Mouse (Mus musculus): ENCODE measurements at regions not wholly inside any gene's neighbourhood (a gene's known extent, or its start where the extent isn't known, plus 50 kb on each side); places are given as distances from the start of the nearest gene placed in this dataset.

GRCm38 (mm10) chr13:35079685-35080084, 52.8 kb upstream of the Eci2 start:
- Histone ChIP-seq H3K4me3 (no peak overlapping the region), H3K27me3 (replicated peaks) (no peaks in the 10 kb centered on the region), H3K4me2 (replicated peaks) (no peak overlapping the region), H3K4me1 (no peaks in the 10 kb centered on the region), H3K9ac (no peak overlapping the region), H3K27ac (no peak overlapping the region), H3K36me3 (no peaks in the 10 kb centered on the region), H3K9me3 (no peaks in the 10 kb centered on the region)
- WGBS, result 70% methylated on average over 2 of the region's 2 CpGs
- no peak for ATAC-seq (ENCODE audit: low FRiP score, low read depth)

- Histone ChIP-seq H3K4me1 (no peaks in the 10 kb centered on the region), H3K27ac (no peak overlapping the region), H3K27me3 (replicated peaks) (no peaks in the 10 kb centered on the region), H3K9ac (no peak overlapping the region), H3K9me3 (no peaks in the 10 kb centered on the region), H3K4me2 (replicated peaks) (no peak overlapping the region), H3K36me3 (no peaks in the 10 kb centered on the region), H3K4me3 (no peak overlapping the region)
- WGBS, result 78% methylated on average over 3 of the region's 3 CpGs
- ATAC-seq (ENCODE audit: low FRiP score, low read depth), result no peak
Observed at GRCm38 (mm10) chr13:35085386-35085785, 58.5 kb upstream of the Eci2 start.

GRCm38 (mm10) chr13:35087246-35088040, 60.5 kb upstream of the Eci2 start:
- no peak for ATAC-seq (ENCODE audit: low FRiP score, low read depth)
- H3K27ac ChIP-seq, result no peak overlapping the region
- H3K4me3 ChIP-seq, result no peak overlapping the region
- WGBS, result 80% methylated on average over 6 of the region's 6 CpGs
- no peaks in the 10 kb centered on the region for H3K4me1 ChIP-seq
- no peak overlapping the region for H3K9ac ChIP-seq
- no peaks in the 10 kb centered on the region for H3K36me3 ChIP-seq
- no peaks in the 10 kb centered on the region for H3K27me3 ChIP-seq (replicated peaks)
- H3K9me3 ChIP-seq, result no peaks in the 10 kb centered on the region
- no peak overlapping the region for H3K4me2 ChIP-seq (replicated peaks)

- Histone ChIP-seq H3K9me3 (no peaks in the 10 kb centered on the region), H3K27me3 (replicated peaks) (no peaks in the 10 kb centered on the region), H3K4me3 (no peak overlapping the region), H3K36me3 (no peaks in the 10 kb centered on the region), H3K4me2 (replicated peaks) (no peak overlapping the region), H3K4me1 (no peaks in the 10 kb centered on the region), H3K27ac (no peak overlapping the region), H3K9ac (no peak overlapping the region)
- no peak for ATAC-seq (ENCODE audit: low FRiP score, low read depth)
- WGBS, result 91% methylated on average over 3 of the region's 3 CpGs
Observed at GRCm38 (mm10) chr13:35091155-35091554, 64.3 kb upstream of the Eci2 start.

- no peaks in the 10 kb centered on the region for H3K4me1 ChIP-seq
- no peaks in the 10 kb centered on the region for H3K36me3 ChIP-seq
- H3K9ac ChIP-seq, result no peak overlapping the region
- 37% methylated on average over 1 of the region's 1 CpGs for WGBS
- no peaks in the 10 kb centered on the region for H3K27me3 ChIP-seq (replicated peaks)
- no peak overlapping the region for H3K4me2 ChIP-seq (replicated peaks)
- H3K27ac ChIP-seq, result no peak overlapping the region
- H3K9me3 ChIP-seq, result no peaks in the 10 kb centered on the region
- ATAC-seq (ENCODE audit: low FRiP score, low read depth), result no peak
- no peak overlapping the region for H3K4me3 ChIP-seq
Observed at GRCm38 (mm10) chr13:35119782-35120181, 92.9 kb upstream of the Eci2 start.

GRCm38 (mm10) chr13:35129475-35129874, 102.6 kb upstream of the Eci2 start:
- no peak overlapping the region for H3K27ac ChIP-seq
- no peaks in the 10 kb centered on the region for H3K27me3 ChIP-seq (replicated peaks)
- H3K4me3 ChIP-seq, result no peak overlapping the region
- no peaks in the 10 kb centered on the region for H3K4me1 ChIP-seq
- H3K4me2 ChIP-seq (replicated peaks), result no peak overlapping the region
- H3K9me3 ChIP-seq, result no peaks in the 10 kb centered on the region
- no peak overlapping the region for H3K9ac ChIP-seq
- 57% methylated on average over 2 of the region's 2 CpGs for WGBS
- H3K36me3 ChIP-seq, result no peaks in the 10 kb centered on the region
- no peak for ATAC-seq (ENCODE audit: low FRiP score, low read depth)

- no peak overlapping the region for H3K4me2 ChIP-seq (replicated peaks)
- ATAC-seq (ENCODE audit: low FRiP score, low read depth), result no peak
- no peak overlapping the region for H3K27ac ChIP-seq
- H3K4me3 ChIP-seq, result no peak overlapping the region
- 78% methylated on average over 8 of the region's 8 CpGs for WGBS
- no peaks in the 10 kb centered on the region for H3K27me3 ChIP-seq (replicated peaks)
- no peaks in the 10 kb centered on the region for H3K9me3 ChIP-seq
- H3K36me3 ChIP-seq, result no peaks in the 10 kb centered on the region
- H3K9ac ChIP-seq, result no peak overlapping the region
- no peaks in the 10 kb centered on the region for H3K4me1 ChIP-seq
Observed at GRCm38 (mm10) chr13:35131272-35132185, 104.6 kb upstream of the Eci2 start.

- Histone ChIP-seq H3K4me1 (no peaks in the 10 kb centered on the region), H3K27ac (no peak overlapping the region), H3K4me2 (replicated peaks) (no peak overlapping the region), H3K9me3 (no peaks in the 10 kb centered on the region), H3K9ac (no peak overlapping the region), H3K27me3 (replicated peaks) (no peaks in the 10 kb centered on the region), H3K4me3 (no peak overlapping the region), H3K36me3 (no peaks in the 10 kb centered on the region)
- WGBS, result 83% methylated on average over 1 of the region's 1 CpGs
- ATAC-seq (ENCODE audit: low FRiP score, low read depth), result no peak
Observed at GRCm38 (mm10) chr13:35151629-35152028, 124.7 kb upstream of the Eci2 start.

- Histone ChIP-seq H3K4me2 (replicated peaks) (no peak overlapping the region), H3K4me1 (no peaks in the 10 kb centered on the region), H3K9me3 (no peaks in the 10 kb centered on the region), H3K27ac (no peak overlapping the region), H3K9ac (no peak overlapping the region), H3K4me3 (no peak overlapping the region), H3K27me3 (replicated peaks) (no peaks in the 10 kb centered on the region), H3K36me3 (no peaks in the 10 kb centered on the region)
- 86% methylated on average over 3 of the region's 3 CpGs for WGBS
- ATAC-seq (ENCODE audit: low FRiP score, low read depth), result no peak
Observed at GRCm38 (mm10) chr13:35159456-35159855, 132.6 kb upstream of the Eci2 start.

- Histone ChIP-seq H3K9ac (no peak overlapping the region), H3K4me1 (no peaks in the 10 kb centered on the region), H3K4me3 (no peak overlapping the region), H3K27ac (no peak overlapping the region), H3K4me2 (replicated peaks) (no peak overlapping the region), H3K36me3 (no peaks in the 10 kb centered on the region), H3K9me3 (no peaks in the 10 kb centered on the region), H3K27me3 (replicated peaks) (no peaks in the 10 kb centered on the region)
- no peak for ATAC-seq (ENCODE audit: low FRiP score, low read depth)
- whole genome bisulfite sequencing, result 14% methylated on average over 2 of the region's 2 CpGs
Observed at GRCm38 (mm10) chr13:35160767-35161166, 133.9 kb upstream of the Eci2 start.

- 60% methylated on average over 5 of the region's 5 CpGs for WGBS
- Histone ChIP-seq H3K4me3 (no peak overlapping the region), H3K9ac (no peak overlapping the region), H3K27me3 (replicated peaks) (no peaks in the 10 kb centered on the region), H3K36me3 (no peaks in the 10 kb centered on the region), H3K27ac (no peak overlapping the region), H3K4me1 (no peaks in the 10 kb centered on the region), H3K9me3 (no peaks in the 10 kb centered on the region), H3K4me2 (replicated peaks) (no peak overlapping the region)
- no peak for ATAC-seq (ENCODE audit: low FRiP score, low read depth)
Observed at GRCm38 (mm10) chr13:35166080-35166479, 139.2 kb upstream of the Eci2 start.

- Histone ChIP-seq H3K27ac (no peak overlapping the region), H3K9ac (no peak overlapping the region), H3K4me3 (no peak overlapping the region), H3K27me3 (replicated peaks) (no peaks in the 10 kb centered on the region), H3K9me3 (no peaks in the 10 kb centered on the region), H3K4me1 (no peaks in the 10 kb centered on the region), H3K4me2 (replicated peaks) (no peak overlapping the region), H3K36me3 (no peaks in the 10 kb centered on the region)
- 84% methylated on average over 8 of the region's 8 CpGs for WGBS
- no peak for ATAC-seq (ENCODE audit: low FRiP score, low read depth)
Observed at GRCm38 (mm10) chr13:35166831-35167541, 140.1 kb upstream of the Eci2 start.
